Mouse (Mus musculus) 3134 (cell line): ENCODE measurements around the gene Gadd45a.
A peak's percentile ranks its signal among the peaks of the same experiment; 100 is the strongest.
"Not testable (repeated sequence)": the region's sequence is repeated elsewhere in the genome, so short reads cannot be mapped to it uniquely, and the experiment has no call there.

Experiments
- DNase-seq: peaks from one replicate; pipeline ENCODE4 v3.0.0-alpha.2; 2011; ENCODE audit warnings: low spot score; ENCODE audit not compliant: insufficient read length; ENCODE audit errors: extremely low read depth

Gene Gadd45a

DNA sequence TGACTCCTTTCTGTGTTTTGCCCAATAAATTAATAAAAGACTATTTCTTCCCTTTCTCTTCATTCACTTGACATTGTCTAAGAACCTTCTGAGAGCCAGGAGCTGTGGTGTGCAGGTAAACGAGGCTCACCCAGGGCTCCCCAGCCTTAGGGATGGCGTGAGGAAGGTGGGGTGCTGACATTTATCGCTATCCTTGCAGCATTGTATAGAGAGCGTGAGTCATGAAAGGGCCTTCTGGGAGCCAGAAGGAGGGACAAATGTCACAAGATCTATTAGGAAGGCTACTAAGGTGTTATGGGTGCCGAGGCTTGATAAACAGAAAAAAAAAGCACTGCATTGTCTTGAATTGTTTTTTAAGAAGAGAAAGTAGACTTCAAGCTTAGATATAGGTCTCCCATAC is 15.9 kb downstream of the Gadd45a start:
- DNase-seq = no peak

DNA sequence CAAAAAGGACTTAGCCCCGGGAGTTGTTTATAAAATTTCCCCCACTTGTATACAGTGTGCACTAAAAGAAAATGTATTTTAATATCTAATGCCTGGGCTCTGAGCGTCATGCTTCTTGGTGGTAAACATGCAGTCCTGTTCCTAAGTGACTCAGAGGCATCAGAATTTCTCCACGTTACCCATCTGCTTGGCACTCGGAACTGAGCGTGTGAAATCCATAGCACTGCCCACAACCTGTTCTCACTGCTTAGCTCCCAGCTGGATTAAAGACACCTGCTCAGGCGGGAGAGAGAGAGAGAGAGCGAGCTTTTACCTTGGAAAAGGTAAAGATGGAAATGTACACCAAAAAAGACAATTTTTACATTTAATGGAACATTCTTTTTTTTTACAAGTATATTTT is 18.3 kb downstream of the Gadd45a start:
- not testable (repeated sequence) for DNase-seq

DNA sequence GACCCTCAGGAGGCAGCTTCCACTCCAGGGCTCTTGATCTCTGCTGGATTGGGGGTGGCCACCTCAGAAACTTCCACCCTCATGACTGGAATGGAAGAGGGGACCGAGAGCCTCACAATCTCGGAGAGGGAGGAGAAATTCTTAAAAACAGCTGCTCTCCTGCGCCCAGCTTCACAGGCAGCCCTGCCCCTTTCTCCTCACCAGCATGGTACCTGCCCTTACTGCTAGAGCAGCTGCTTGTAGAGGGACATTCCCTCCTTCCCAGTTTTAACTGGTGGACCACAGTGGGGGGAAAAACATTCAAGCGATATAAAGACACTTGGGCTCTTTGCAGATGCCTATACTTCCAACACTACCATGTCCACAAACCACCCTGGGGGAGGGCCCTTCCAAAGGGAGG is 18.9 kb downstream of the Gadd45a start:
- DNase-seq = no peak

DNA sequence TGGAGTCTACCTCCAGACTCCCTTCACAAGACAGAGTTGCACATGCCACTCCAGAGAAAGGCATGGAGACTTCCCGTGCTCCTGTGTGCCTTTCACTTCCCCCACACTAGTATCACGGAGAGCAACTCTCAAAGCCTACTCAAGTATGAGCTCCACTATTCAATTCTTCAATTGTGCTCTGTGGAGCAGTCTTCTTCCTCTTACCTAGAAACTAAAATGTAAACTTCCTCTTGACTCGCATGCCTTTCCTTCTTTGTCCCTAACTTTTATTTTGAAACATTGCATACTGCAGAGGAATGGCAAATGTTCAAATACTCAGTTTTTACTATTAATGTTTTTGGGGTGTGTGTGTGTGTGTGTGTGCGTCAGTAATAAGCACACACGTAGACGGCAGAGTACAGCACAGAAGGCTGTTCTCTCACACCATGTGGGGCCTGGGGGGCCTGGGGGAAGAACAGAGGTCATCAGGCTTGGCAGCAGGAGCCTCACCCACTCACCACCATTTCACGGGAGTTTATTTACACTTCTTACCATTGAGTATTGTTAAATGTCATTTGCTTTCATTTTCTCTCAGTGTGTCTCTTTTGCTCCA is 20.6 kb downstream of the Gadd45a start:
- DNase-seq = no peak

DNA sequence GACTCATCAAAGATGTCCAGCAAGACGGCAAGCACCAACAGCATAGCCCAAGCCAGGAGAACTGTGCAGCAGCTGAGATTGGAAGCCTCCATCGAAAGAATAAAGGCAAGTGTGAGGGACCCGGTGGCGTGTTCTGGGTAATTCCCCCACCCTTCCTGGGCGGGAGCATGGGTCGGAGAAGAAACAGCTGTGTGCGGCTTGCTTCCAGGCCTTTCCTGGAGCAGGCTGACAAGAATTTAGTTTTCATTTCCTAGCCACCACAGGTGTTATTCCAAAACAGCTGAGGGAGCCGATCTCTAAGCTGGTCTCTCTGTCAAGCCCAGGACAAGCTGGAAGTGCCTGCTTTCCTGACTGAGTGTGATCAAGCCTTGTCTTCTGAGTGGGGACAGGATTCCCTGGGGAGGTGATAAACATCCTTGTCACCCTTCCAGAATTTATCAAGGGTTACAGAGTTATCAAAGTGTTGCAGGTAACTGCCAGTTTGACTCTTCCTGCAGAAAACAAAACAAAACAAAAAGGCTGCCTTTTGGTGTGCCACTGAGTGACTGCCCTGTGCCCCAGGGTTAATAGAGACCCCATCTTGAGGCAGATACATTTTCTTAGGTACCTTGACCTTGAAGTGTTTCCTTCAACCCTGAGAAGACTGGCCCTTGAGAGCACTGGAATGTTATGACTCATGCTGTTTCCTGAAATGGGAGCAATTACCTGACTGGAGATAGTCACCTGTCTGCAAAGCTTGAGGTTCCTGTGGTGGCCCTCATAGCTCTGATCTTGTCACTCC is 21.3 kb downstream of the Gadd45a start:
- no peak for DNase-seq

DNA sequence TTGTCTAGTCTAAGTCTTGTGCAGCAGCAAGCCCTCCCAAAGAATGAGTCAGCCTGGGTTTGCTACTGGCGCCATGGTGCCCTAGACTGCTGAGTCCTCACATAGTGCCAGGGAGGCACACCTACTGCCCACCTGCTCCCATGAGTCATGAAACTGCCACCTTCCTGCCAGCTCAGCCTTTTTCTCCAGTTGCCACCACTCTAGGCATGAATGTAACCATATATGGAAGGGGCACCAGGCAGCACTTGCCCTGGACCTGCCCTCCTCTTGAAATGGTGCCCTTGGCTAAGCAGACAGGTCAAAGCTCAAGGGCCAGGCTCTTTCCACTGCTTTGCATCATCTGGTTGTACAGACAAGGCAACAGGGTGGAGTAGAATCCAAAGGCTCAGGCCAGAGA is 22.6 kb downstream of the Gadd45a start:
- peak; percentile 58 for DNase-seq

DNA sequence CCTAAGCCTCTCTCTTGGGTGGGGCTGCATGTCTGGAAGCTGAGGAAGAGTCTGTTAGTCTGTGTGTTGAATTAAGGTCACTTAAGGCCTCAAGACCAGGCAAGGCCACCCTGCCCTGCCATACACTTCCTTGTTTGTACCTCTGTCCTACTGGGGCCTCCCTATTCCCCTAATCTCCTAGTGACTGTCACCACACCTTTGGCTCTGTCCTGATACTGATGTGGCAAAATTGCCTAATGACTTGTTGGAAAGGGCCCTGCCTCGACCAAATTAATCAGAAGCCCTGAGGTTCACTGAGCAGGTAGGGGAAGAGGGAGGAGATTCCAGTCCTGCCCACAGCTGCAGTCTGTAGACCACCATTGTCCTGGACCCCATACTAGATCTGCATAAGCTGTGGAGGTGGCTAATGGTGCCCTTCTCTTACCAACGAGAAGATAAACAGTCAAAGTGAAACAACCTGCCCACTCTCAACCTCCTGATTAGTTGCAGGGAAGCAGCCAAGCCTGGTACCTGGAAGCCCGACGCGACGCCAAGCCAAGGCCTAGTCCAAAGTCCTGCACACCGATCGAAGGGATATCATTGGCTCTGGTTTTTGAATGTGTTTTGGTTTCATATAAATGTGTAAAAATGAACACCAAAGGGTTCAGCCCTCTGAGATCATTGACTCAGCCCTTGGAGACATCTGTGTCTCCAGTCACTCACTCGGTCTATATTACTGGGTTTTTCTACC is 23.1 kb downstream of the Gadd45a start:
- DNase-seq = no peak

DNA sequence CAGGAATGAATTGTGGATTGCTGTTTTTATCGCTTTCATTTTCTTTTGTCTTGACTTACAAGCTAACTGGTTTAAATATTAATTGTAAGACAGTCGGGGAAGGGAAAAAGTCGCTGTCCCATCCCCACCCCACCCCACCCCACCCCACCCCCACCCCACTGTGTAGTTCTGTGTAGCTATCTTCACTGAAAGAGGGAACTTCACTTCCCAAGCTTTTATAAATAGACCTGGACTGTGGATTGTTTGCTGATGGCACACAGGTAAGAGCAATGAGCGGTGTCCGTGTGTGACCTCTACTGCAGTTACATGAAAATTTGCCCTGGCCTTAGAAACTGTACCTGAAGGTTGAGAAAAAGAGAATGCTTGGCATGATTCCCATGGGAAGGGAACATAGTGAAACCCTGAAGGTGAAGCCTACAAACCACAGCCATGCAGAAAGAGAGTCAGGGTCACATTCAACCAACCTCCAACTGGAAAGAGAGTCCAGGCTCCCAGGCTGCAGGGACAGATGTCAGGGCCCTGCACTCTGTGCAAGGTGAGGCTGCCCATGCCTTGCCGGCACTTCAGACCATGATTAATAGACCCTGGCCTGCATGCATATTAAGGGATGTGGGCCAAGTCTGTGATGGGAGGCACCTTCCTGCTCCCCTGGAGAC is 23.8 kb downstream of the Gadd45a start:
- DNase-seq = no peak

DNA sequence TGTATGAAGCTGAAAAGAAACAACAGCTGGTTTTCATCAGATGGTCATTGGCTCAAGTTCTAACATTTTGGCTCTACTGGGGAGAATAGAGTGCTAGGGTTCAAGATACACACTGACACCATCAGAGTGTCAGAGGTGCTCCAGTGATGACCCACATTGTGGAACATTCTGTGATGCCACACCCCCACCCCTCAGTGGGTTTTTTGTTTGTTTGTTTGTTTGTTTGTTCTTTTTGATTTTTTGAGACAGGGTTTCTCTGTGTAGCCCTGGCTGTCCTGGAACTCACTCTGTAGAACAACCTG is 26.1 kb downstream of the Gadd45a start:
- DNase-seq = no peak

DNA sequence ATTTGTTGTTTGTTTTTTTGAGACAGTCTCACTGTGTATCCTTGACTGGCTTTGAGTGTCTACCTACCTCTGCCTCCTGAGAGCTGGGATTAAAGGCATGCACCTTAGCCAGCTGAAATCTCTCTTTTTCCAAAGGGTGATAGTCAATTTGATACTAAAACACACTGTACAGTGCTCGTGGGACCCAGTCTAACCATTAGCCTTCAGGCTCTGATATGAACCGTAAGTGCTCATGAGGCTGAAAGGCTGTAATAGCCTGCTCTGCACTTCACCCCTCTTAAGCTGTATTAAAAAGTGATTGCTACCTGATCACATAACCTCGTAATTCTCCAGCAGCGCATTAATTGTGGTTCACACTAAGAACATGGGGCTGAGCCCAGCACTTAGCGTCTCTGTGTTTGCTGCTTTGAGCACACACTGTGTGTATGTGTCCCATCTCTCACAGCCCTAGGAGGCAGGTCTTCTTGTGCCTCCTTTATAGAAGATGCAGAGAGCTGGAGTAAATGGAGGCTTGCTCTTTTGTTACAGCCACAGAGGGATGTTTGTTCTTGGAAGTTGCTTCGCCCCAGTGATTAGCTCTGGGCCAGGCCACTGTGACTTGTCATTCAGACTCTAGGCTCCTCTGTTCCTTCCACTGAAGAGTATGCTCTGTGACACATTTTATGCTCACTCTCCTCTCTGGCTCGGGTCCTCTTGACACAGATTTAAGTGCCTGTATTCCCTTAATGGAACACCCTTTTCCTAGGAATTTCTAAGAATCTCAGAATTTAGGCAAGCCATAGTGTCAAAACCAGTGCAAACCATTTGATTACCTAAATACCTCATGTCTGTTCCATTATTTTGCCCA is 26.7 kb downstream of the Gadd45a start:
- DNase-seq = no peak

DNA sequence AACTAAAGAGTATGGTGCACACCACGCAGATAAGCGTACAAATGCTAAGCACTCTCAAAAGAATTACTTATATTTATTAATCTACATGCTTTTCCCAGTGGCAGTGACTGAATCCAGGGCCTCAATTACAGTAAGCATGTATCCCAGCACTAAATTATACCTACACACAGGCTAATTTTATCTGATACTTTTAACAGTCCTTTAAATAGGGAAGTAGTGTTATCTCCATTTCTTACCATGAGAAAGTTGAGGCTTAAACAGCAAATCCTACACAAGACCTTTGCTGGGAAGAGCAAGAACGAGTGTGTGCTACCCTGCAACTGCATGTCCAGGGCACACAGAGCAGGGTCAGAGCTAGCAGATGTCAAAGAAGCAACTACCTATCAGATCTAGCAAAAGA is 27.4 kb downstream of the Gadd45a start:
- DNase-seq = no peak

DNA sequence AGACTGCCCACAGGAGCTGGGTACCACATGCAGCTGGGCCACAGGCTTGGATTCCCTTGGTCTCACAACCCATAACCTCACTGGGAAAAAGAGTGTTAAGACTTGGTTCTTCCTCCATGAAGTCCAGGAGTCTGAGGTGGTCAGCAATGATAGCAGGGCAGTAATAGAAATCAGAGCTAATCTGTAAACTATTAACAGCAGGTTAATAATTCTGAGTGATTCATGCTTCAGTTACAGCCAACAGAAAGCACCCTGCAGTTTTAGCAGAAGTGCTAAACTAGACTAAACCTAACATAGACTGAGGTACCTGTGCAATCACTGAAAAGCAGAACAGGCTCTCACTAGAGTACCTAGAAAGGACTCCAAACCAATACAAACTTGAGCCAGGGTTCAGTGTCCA is 37.5 kb downstream of the Gadd45a start:
- DNase-seq = no peak

DNA sequence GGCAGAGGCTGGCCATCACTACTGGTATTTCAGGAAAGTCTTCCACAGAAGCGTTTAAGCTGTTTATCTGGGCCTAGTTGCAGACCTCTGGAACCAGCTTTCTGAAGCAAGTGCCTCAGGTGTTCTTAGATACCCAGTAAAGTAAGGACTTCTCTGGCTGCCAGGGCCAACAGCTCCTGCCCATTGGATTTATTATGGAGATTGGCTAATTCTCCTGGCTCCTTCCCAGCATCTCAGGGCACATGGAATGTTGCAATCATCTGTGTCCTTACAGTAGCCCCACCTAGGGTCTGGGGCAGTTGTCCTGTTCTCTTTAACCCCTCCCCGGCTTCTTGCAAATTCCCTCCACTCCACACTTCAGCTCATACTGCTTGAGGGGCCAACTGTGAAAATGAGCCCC is 38.6 kb downstream of the Gadd45a start:
- no peak for DNase-seq

DNA sequence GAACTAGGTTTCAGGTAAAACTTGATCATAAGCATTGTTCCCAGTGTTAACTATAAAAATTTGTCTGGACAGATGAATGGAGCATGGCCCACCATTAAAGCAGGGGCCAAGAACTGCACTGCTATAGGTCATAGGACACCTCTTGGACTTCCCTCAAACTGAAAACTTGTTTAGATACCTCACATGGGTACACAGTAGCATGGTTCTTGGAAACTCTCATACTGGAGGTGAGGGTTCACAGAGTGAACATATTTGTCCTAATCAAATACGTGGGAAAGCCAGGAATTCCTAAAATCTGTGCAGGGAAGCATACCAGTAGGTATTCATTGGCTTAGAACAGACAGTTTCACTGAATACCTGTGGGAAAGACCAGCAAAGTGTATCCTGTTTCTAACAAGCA is 41.0 kb downstream of the Gadd45a start:
- no peak for DNase-seq

DNA sequence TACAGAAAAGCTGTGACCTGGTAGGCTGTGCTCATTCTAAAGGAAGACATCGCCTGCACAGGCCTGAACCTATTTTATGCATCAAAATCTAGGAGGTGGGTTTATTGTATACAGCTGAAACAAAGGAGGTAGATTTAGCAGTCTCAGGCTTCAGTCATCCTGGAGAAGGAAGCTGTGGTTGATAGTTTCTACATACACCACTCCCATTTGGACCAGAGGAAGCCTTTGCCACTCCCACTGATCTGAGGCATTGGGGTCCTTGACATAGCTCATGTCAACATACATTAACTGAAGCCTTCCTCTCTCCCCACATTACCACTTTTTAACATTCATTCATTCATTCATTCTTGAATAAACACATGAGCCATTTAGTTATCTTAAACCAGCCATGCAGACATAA is 41.4 kb downstream of the Gadd45a start:
- DNase-seq = no peak

DNA sequence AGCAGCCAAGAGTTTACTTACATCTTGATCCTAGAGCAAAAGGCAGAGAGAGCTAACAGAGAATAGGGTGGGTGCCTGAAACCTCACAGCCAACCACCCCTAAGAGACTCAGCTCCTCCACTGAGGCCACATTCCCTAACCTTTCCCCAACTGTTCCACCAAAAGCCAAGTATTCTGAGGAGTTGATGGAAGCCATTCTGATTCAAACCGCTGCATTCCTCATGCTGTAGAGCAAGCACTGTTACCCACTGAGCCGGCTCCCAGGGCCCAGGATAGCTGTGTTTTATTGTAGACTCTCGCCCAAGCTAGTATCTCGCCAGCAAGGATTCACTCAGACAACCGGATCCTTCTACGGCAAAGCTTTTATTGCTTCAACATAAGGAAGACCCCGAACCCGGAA is 42.3 kb downstream of the Gadd45a start:
- no peak for DNase-seq

DNA sequence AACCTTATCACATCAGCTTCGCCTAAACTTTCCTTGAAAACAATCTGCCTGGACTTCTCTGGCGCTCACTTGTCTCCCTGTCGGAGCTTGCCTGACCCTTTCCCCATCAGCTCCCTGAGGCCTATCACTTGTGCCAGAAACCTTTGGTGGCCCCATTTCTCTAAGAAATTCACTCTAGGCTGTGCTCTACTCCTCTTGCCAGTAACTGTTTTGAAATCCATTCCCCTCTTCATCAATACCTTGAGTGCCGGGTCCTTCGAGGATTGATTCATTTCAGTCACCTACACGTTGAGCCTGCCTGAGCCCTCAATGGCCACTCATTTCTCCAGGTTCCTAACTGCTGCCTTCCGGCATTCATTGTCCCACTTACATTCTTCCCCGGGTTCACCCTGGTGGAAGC is 44.5 kb downstream of the Gadd45a start:
- no peak for DNase-seq

DNA sequence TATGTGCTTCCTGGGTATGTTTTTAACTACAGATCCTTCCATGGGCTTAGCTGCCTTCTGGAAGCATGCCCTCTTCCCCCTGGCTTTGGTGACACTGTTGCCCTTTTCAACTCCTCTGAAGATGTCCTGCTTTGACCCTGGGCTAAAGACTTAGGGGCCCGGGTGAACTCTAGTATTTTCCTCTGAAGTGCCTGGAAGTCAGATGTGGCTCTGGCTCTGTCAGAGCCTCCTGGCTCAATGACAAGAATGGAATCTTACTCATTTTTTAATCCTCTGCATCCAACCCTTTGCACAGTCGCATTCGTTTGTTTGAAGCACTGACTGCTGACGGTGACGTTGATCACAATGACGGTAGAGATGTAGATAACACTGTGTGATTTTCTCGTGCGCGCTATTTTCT is 45.0 kb downstream of the Gadd45a start:
- DNase-seq = no peak

DNA sequence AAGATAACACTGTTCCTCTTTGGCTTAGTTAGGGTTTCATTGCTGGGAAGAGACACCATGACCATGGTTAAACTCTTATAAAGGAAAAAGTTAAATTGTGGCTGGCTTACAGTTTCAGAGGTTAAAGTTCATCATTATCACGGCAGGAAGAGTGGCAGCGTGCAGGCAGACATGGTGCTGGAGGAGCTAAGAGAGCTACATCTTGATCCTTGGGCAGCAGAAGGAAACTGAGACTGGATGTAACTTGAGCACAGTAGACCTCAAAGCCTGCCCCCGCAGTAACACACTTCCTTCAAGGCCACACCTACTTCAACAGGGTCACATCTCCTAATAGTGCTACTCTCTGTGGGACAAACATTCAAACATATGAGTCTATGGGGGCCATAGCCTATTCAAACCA is 47.7 kb downstream of the Gadd45a start:
- no peak for DNase-seq

DNA sequence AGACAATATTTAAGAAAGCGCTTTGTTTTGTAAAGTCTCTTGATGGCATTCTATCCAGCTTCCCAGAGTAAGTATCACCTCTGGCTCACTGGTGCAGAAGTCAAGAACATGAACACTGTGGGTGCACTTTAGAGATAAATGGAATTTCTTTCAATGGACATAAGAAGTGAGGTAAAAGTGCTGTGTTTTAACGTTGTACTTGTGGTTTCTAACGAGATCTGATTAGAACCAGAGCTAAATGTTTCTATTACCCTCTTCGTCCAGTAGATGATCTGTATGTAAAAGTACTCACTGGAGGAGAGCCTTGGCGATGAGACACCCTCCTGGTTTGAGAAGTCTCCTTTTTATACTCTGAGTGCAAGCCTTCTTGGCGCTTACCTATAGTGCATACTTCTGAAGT is 48.2 kb downstream of the Gadd45a start:
- DNase-seq = no peak

DNA sequence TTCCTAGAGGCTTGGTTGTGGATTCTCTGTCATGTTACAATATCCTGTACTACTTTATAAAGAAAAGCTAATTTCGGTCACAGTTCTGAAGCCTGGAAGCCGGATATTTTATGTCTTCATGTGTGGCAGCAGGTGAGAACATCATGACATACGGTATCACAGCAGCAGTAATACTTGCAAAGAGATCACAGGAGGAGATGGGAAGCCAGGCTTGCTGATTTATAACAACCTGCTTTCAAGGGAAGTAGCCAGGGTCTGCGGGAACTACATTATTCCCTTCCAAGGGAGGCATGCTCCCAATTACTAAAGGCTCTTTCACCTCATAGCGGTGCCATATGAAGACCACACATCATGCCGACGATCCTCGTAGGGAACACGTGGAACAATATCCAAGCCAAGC is 48.9 kb downstream of the Gadd45a start:
- no peak for DNase-seq
